Mouse (Mus musculus): ENCODE measurements around the gene Tubb4a.

- TF ChIP-seq GATA1 (IDR thresholded peaks at IDR 0.05; ENCODE audit: borderline replicate concordance, low read length) (no peak), FLI1 (IDR thresholded peaks at IDR 0.05; ENCODE audit: low read length) (no peak)
Observed at GRCm38 (mm10) chr17:57124792-57125191, 37.2 kb upstream of the Tubb4a start.
